Mouse (Mus musculus) T-cell, adult 2 months (primary cell): ENCODE data around the gene Anp32e.
"Not testable (repeated sequence)": the region's sequence is repeated elsewhere in the genome, so short reads cannot be mapped to it uniquely, and the experiment has no call there.

Experiments
- DNase-seq: peaks from one replicate; pipeline ENCODE4 v3.0.0; 2022; ENCODE audit warnings: low spot score

The Anp32e gene

DNA sequence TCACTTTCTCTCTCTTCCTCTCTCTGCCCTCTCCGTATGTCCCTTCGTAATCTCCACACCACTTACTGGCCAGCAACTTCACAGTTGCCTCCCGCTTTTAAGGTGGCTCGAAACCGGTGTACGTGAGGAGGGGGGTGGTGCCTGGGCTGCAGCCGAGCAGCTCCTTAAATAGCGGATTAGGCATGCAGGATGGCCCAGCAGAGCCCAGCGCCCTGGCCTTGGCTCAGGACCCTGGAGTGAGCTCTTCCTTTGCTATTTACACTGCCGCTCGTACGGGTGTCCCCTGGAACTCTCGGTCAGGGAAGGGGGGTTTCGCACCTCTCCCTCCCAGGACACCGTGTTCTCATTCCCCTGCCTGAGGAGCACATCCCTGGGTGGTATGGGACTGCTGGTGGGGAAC lies 24.5 kb upstream of the Anp32e start, which contains the start of gene Car14:
TSS of gene Car14 (minus strand) at position 124 of the 400 bp plus-strand sequence.
- no peak for DNase-seq

DNA sequence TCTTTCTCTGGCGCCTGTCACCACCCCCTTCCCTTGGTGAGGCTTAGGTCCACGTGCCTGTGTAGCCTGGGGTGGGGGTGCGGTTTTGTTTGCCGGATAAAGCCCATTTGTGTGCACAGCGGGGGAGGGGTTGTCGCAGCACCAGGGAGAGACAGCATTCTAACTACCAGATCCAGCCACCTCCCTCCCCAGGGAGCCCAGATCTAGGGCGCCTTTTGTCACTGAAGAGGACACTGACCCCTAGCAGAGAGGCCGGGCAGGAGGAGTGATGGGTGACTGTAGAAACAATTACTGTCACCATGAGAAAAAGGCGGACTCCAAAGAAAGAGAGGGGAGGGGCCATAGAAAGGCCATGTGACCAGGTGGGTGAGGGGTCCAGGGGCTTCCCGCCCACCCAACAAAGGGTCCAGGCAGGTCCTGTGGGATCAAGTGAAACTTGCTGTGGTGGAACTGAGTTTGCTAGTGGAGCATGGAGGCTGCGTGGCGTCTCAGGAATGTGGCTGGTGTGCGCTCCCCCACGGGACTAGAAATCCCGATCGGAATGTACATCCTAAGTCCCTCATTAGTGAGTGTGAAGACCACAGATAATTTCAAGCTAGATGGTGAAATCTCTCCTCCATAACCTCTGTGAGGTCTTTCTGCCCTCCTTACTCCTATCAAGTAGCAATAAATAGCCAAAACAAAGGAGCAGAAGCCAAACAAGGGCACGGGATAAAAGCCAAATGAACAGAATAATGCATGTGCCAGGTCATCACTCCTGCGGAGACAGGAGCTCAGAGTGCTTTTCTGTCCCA lies 23.7 kb upstream of the Anp32e start:
- DNase-seq, result peak; percentile 62

DNA sequence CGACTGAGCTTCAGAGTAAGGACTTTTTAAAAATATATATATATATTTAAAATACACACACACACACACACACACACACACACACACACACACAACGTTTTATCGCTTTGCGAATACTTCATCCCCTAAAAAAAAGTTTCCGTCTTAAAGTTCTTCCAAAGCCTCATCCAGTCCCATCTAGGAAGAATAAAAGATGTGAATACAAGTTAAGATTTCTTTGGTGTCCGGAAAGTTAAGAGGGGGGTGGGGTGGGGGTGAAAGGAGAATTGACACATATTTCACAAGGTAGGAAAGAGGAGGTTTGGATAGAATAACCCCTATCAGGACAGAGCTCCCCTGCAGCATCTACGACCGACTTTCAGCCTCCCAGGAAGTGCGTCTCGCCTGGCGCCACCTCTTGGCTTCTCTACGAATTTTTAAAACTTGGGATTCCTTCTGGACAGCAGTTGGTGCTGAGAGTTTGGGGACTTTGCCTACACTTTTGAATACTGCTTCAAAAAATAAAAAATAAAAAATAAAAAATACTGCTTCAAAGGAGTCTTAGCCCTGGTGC lies 23.0 kb upstream of the Anp32e start:
- peak; percentile 38 for DNase-seq

DNA sequence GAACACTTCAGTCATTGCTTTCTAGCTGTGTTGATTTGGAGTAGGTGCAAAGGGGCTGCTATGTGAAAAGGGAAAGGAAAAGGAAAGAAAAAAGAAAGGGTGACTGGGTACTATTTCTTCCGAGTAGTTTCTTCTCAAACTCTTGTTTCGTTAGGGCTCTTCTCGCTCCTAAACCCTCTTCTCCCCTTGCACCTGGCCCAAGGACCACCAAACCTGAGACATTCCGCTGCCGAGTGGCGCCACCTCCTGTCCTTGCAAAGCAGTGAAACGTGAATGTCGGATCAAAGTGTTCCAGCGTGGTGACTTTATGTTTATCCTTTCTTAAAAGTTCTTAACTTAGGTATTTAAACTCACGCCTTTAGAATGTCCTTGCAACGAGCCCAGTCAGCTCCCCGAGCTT lies 22.2 kb upstream of the Anp32e start:
- peak; percentile 69 for DNase-seq

DNA sequence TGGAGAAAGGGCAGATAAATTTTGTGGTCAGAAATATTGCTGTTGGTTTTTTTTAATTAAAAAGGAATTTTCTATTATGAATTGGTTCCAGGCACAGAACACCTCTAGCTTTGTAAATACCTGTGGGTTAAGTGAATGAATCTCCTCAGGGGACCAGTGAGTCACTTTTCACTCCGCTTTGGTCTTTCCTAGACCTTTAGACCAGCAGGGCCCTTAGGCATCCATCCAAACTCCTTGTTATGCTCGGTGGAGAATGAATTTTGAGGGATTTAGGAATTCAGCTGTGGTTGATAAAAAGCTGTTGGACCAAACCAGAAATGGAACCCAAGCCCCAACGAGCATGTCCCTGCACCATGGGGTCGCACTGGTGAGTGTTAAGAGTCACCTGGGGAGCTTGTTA lies 21.4 kb upstream of the Anp32e start:
- DNase-seq, result no peak

DNA sequence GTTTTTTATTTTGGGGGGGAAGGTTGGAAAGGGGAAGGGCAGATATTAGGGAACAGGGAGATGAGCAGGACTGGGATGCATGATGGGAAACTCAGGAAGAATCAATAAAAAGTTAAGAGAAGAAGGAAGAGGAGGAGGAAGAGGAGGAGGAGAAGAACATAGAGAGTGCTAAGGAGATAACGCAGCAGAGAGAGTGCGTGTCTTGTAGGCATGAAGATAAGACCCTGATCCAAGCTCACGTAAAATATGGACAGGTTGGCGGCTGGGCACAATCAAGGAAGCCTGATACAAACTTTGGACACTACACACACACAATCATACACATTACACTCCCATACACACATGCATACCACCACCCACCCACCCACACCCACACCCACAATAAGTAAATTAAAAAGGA lies 14.3 kb upstream of the Anp32e start:
- DNase-seq, result no peak

DNA sequence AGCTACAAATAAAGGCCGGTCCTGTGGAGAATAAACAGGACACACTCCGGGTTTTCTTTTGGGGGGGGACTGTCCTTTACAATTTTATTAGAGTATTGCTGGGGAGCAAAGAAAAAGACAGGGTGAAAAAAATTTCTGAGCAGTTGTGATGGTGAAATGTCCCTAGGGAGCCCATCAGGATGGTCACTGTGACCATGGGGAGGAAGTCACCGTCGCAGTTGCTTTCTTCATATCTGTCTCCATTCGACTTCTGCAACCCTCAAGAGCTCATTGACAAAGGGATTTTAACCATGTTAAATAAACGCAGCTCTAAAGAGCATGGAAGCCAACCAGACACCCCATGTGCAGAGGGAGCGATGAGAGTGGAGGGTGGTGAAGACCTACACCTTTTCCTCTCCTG lies 12.3 kb upstream of the Anp32e start:
- no peak for DNase-seq

DNA sequence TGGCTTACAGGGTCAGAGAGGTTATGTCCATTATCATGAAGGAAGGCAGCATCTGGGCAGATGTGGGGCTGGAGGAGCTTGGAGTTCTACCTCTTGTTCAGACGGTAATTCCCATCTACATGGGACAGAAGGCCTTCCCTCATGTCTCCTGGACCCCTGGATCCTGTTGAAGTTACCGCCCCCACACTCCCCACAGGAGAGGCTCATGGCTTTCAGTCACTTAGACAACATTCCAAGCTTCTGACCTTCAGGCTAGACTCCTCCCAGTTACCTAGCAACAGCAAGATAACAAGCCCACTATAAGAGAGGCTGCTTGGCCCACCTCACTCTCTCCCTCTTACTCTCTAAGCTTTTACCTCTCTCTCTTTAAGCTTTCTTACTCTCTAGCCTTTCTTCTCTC lies 8.5 kb upstream of the Anp32e start:
- not testable (repeated sequence) for DNase-seq

DNA sequence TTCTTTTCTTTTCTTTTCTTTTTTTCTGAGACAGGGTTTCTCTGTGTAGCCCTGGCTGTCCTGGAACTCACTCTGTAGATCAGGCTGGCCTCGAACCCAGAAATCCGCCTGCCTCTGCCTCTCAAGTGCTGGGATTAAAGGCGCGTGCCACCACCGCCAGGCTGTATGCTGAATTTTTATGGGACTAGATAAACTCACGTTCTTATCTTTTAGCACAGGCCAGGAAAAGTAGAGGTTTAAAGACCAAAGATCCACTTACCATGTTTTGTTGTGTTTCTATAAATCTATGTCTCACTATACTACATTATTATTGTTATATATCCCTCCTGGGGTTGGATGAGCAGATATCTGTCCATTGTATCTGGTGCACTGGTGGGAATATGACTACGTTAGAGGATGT lies 5.6 kb upstream of the Anp32e start:
- not testable (repeated sequence) for DNase-seq

DNA sequence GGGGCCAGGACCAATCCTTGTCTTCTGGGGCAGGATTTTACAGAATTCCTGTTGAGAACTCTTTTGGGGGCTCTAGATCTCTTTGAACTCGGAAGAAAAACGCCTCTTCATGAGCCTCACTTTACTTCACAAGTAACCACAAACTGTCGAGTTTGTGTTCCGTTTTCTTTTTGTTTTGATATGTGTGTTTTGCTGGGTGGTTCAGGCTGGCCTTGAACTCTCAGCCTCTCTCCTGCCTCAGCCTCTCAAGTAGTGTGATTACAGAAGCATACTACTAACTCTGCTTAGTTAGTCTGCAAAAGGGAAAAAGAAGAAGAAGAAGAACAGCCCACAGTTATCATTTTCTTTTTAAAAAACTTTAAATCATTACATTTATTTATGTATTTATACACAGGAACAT lies 4.9 kb upstream of the Anp32e start:
- no peak for DNase-seq

DNA sequence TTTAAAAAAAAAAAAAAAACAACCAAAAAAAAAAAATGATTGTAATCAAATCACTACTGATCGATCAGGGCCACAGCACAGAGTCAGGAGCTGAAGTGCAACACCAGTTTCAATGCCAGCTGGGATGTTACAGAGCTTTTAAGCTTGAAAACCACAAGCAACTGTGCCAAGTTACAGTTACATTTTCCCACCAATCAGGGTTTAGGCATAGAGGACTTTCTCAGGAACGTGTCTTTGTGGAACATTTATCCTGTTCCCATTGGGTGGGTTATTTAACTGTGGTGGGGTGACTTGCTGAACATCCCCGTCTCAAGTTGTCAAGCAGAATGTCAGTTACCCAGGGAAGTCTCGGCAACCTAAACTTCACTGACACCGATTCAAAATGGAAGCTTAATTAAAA lies 4.0 kb upstream of the Anp32e start:
- DNase-seq, result no peak

DNA sequence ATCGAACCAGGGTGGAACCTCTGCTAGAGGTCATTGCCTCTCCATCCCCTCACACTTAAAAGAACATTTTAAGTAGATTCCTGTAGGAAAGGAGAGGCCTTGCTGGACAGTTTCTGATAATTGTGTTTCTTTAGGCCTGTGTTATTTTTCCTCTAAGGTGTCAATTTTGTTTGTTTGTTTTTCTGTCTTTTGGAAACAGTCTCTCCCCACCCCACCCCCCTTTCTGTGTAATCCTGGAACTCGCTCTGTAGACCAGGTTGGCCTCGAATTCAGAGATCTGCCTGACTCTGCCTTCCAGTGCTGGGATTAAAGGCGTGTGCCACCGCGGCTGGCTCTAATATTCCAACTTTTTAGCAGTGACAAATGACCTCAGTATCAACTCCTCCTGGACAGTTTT lies 787 bp upstream of the Anp32e start:
- DNase-seq, result no peak

DNA sequence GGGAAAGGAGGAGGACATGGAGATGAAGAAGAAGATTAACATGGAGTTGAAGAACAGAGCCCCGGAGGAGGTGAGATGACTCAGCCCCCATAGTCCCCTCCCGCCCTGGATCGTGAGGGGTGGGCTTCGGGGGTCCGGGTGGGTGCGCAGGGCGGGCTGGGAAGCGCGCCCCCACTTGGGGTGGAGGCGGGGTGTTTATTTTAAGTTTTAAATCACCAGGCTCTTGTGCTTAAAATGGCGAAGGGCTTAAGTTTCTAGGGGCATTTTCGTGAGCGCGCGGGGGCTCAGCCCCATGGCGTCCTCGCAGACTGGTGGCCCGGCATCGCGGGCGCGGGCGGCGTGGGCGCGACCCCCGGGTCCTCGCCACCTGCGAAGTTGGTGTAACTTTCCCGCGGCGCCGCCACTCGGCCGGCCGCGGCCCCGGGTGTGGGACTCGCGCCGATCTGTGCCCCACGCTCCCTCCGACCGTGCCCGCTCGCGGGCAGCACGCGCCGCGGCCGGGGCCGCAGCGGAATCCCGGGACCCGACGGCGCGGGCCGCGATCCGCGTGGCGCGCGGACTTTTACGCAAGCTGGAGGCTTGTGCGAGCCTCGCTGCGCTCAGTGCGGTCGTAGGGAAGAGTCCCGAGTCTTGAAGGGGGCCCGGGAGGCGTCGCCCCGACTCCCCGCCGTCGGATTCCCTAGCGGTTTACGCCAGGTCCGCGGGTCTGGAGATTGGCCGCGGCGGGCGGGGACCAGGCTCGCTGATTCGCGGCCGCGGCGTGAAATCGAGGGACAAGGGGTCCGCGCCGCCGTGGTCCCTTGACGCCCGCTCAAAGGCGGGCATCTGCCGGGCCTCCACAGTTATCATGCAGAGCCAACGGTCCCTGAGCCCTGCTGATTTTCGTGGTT lies 780 bp downstream of the Anp32e start:
- peak; percentile 41 for DNase-seq

DNA sequence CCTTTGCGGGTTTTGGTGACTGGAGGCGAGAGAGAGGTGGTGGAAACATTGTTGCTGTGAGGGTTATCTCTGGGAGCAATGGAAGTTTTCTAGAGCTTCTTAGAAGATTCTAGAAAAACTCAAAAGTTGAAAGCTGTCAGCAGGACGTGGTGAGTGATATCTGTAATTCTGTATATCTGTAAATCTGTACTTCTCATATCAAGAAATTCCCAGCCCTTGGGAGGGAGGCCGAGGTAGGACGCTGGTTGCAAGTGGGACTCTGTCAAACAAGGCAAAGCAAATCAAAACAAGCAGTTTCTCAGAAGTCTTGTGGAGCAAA lies 1.4 kb downstream of the Anp32e start:
- DNase-seq, result no peak

DNA sequence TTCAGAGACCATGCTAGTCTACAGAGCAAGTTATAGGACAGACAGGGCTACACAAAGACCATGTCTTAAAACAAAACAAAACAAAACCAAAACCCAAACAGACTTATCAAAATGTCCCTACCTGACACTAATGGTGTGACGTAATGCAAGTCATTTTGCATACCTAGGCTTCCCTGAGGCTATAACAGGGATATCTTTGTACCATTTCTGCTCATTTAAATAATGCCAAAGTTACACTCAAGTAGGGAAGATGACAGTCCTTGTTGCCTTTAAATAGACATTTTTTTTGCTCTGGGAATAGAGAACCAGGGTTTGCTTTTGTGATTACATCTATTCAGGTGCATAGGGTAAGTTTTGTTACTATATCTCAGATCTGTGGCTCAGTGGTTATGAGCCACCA lies 2.4 kb downstream of the Anp32e start:
- DNase-seq, result no peak

DNA sequence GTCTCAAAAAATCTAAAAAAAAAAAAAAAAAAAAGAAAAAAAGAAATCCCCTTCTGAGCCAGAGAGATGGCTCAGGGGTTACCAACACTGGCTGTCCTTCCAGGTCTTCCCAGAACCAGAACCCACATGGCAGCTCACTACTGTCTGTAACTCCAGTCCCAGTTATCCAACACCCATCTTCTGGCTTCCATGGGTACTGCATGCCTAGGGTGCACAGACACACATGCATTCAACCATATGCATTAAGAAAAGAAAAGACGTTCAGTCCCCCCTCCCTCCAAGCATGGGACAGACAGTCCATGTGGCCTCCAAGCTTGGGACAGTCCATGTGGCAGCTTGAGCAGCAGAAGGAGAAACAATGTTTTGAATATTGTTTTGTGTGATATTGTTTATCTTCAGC lies 3.1 kb downstream of the Anp32e start:
- no peak for DNase-seq

DNA sequence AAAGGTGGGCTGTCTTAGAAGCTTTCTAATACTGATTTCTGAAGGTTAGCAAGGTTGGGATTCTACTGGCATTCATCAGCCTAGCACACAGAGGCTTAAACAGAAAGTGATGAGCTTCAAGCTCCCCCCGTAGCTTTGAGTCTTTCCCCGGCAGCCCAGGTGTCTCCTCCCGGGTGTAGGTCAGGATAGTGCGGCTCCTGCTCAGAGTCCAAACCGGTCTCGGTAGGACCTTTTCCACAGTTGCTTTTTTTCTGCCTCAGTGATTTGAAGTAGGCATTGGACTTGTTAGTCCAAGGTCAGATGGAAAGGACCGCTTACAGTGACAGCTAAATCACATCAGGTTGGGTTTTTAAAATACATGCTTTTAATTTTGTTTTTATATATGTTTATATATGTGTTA lies 3.5 kb downstream of the Anp32e start:
- DNase-seq, result no peak

DNA sequence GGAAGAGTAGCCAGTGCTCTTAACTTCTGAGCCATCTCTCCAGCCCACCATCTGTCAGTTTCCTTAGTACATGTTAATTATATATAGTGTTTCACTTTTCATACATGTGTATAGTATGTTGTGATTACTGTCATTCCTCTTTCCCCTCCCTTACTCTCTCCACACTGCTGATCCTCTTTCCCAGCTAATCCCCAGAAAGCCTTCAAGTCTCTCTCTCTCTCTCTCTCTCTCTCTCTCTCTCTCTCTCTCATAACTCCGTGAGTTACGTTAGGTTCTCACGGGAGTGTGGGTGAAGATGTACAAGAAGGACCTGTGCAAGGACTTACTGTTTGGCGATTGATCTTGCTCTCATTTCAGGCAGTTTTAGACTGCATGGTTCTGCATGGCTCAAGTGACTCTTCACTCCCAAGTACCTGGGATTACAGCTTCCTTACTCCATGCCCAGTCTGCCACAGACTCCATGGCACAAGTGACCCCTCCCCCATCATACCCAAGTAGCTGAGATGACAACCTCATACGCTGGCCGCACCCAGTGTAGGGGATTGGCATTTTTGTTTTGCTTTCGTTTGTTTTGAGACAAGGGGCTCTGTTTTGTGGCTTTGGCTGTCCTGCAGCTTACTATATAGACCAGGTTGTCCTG lies 4.2 kb downstream of the Anp32e start:
- no peak for DNase-seq

DNA sequence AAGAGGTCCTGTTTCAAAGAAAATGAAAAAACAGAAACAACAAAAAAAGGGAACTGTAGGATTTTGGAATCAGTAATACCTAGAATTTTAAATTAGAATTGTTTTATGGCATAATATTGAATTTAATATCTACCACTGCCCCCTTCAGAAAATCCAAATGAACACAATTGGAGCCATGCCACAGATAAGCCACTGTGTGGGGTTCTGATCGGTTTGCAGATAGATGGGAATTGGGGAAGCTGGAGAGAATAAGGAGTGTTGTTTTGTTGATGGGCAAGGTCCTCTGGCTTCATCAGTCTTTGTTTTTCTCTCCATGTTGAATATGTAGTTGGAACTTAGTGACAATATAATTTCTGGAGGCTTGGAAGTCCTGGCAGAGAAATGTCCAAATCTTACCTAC lies 5.4 kb downstream of the Anp32e start:
- no peak for DNase-seq

DNA sequence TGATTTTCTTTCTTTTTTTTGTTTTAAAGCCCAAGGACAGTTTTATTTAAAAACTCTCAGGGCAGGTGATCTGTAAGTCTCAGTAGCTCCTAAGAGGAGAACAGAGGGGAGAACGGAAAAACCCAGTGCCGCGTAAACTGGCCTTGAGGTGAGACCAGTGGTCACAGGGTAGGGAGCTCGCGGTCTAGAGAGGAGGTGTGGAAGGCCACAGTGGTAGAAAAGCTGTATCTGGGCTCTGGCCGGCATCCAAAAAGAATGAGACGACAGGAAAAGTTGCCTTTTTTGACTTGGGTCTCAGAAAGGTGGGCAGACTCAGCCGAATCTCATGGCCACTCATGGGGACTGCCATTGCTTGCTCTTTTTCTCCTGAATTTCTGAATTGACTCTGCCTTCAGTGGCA lies 9.2 kb downstream of the Anp32e start:
- no peak for DNase-seq

DNA sequence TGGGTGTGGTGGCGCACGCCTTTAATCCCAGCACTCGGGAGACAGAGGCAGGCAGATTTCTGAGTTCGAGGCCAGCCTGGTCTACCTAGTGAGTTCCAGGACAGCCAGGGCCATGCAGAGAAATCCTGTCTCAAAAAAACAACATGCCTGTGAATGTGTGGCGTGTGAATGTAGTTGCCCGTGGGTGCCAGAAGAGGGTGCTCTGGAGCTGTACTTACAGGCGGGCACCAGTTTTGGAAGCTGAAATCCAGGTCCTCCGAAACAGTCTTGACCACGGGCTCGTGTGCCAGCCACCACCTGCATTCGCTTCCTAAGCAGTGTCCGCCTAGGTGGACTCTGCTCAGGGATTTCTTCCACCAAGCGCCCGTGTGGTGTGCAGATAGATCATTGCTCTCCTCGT lies 9.8 kb downstream of the Anp32e start:
- peak; percentile 29 for DNase-seq

DNA sequence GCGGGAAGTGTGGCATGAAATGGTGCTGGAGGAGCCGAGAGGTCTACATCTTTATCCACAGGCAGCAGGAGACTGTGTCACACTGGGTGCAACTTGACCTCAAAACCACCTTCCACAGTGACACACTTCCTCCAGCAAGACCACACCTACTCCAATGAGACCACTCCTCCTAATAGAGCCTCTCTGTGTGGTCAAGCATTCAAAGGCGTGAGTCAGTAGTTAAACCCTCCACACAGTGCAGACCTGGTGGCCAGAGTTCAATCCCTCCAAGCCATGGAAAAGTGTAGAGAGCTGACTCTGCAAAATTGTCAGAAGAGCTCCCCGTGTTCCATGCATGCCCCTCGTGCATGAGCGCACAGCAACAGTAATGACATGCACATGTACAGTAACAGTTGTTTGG lies 13.7 kb downstream of the Anp32e start:
- no peak for DNase-seq

DNA sequence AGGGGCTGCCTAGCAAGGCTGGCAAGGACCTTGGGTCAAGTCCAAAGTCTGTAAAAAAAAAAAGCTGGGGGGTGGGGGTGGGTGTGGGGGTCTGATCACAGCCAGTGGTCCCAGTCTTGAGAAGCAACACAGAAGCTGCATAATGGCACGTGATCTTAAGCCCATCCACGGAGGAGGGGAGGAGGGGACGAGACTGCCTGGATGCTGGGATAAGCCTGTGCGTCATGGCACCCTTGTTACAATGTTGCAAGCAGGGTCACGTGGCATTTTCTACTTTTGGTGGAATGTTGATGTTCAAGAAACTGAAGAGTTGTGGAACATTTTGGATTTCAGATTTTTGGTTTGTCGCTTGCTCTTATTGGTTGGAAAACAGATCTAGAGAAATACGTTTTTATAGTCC lies 14.2 kb downstream of the Anp32e start:
- DNase-seq, result no peak
